Mouse (Mus musculus) thymus, postnatal 36 days (tissue): Measurements from ENCODE around the gene Morc1.

Experiments used
- DNase-seq, 2 experiments: peaks; one replicate each; pipeline ENCODE4 v3.0.0; 2022; ENCODE audit warnings: mixed read lengths in 2 of 2

Morc1 gene

GRCm38 (mm10) chr16:48431027-48431426, at the start of gene Morc1:
Morc1 (plus strand) TSS chr16:48431237.
- peak; percentile 11 to 18 for DNase-seq

- DNase-seq = no peak
Measured at GRCm38 (mm10) chr16:48383582-48384257, 47.3 kb upstream of the Morc1 start.

- no peak for DNase-seq
Measured at GRCm38 (mm10) chr16:48386982-48387381, 44.1 kb upstream of the Morc1 start.

GRCm38 (mm10) chr16:48395278-48395677, 35.8 kb upstream of the Morc1 start:
- DNase-seq = no peak

- DNase-seq = no peak
Measured at GRCm38 (mm10) chr16:48402963-48403362, 28.1 kb upstream of the Morc1 start.

GRCm38 (mm10) chr16:48403423-48403822, 27.6 kb upstream of the Morc1 start:
- DNase-seq = no peak

- DNase-seq = no peak
Measured at GRCm38 (mm10) chr16:48404009-48404408, 27.0 kb upstream of the Morc1 start.

GRCm38 (mm10) chr16:48405674-48406403, 25.2 kb upstream of the Morc1 start:
- DNase-seq = no peak

- no peak for DNase-seq
Measured at GRCm38 (mm10) chr16:48409580-48409979, 21.5 kb upstream of the Morc1 start.

GRCm38 (mm10) chr16:48410125-48410524, 20.9 kb upstream of the Morc1 start:
- no peak for DNase-seq

- no peak for DNase-seq
Measured at GRCm38 (mm10) chr16:48412246-48412645, 18.8 kb upstream of the Morc1 start, which contains the start of gene Gm5485. Gm5485 (minus strand) TSS chr16:48412416.

GRCm38 (mm10) chr16:48418557-48418956, 12.5 kb upstream of the Morc1 start:
- no peak for DNase-seq

- DNase-seq = no peak
Measured at GRCm38 (mm10) chr16:48419035-48419434, 12.0 kb upstream of the Morc1 start.

- DNase-seq = no peak
Measured at GRCm38 (mm10) chr16:48422501-48422900, 8.5 kb upstream of the Morc1 start.

GRCm38 (mm10) chr16:48424069-48424468, 7.0 kb upstream of the Morc1 start:
- DNase-seq = no peak

GRCm38 (mm10) chr16:48429427-48429826, 1.6 kb upstream of the Morc1 start:
- no peak for DNase-seq

- DNase-seq = no peak
Measured at GRCm38 (mm10) chr16:48435454-48435853, 4.4 kb downstream of the Morc1 start.

- no peak for DNase-seq
Measured at GRCm38 (mm10) chr16:48437476-48437875, 6.4 kb downstream of the Morc1 start.

- no peak for DNase-seq
Measured at GRCm38 (mm10) chr16:48444589-48444988, 13.6 kb downstream of the Morc1 start.

GRCm38 (mm10) chr16:48446161-48446925, 15.3 kb downstream of the Morc1 start:
- DNase-seq = no peak

- DNase-seq = no peak
Measured at GRCm38 (mm10) chr16:48453264-48453663, 22.2 kb downstream of the Morc1 start.

GRCm38 (mm10) chr16:48473396-48473795, 42.4 kb downstream of the Morc1 start:
- DNase-seq = no peak
